Comparison of ENCODE assay signal across 15 mouse cellular contexts in genomic region chr14:124634881-124635280, GRCm38 (mm10). TPM values are rescaled to one million over a fixed set of nuclear protein-coding genes. Genes with fewer than 3 reads are reported as not detected.
DNase-seq lines count a peak whose midpoint lies in the region; ATAC-seq lines count a peak whose summit lies in the region.
"Had no signal": no experiment of that assay in that cellular context is flagged by ENCODE, and none has a peak within 500 bp of the region (broad histone marks: within the 10 kb centered on the region; RNA-seq: fewer than 3 reads in every experiment).

No protein-coding gene starts in this region.

- no peaks in the 10 kb centered on the region for H3K4me1 ChIP-seq in heart, embryonic 12.5 days (replicated peaks)
- no peaks in the 10 kb centered on the region for H3K4me1 ChIP-seq in midbrain, embryonic 14.5 days (ENCODE audit: control insufficient read depth, insufficient read depth, low read length)
- no peaks in the 10 kb centered on the region for H3K4me1 ChIP-seq in midbrain, embryonic 16.5 days (ENCODE audit: control insufficient read depth, insufficient read depth, low read length)
- H3K4me1 ChIP-seq: hindbrain, embryonic 15.5 days; limb, embryonic 13.5 days; lung, embryonic 15.5 days; midbrain, embryonic 12.5 days; stomach, embryonic 15.5 days had no signal

- no peak for ATAC-seq in heart, embryonic 12.5 days (ENCODE audit: insufficient number of reproducible peaks, low FRiP score)
- ATAC-seq in midbrain, embryonic 14.5 days (ENCODE audit: low FRiP score, low TSS enrichment), result no peak
- ATAC-seq in midbrain, embryonic 16.5 days, result no peak
- ATAC-seq: Patski had no signal

- no peak overlapping the region for H3K27ac ChIP-seq in heart, embryonic 12.5 days (ENCODE audit: poor library complexity, severe bottlenecking)
- no peak overlapping the region for H3K27ac ChIP-seq in midbrain, embryonic 14.5 days (replicated peaks; ENCODE audit: low read depth, low read length)
- no peak overlapping the region for H3K27ac ChIP-seq in midbrain, embryonic 16.5 days (ENCODE audit: low read length)
- H3K27ac ChIP-seq: gastrocnemius, adult 2 months; hindbrain, embryonic 15.5 days; limb, embryonic 13.5 days; lung, embryonic 15.5 days; midbrain, embryonic 12.5 days; stomach, embryonic 15.5 days had no signal

- no peak overlapping the region for H3K9ac ChIP-seq in heart, embryonic 12.5 days
- H3K9ac ChIP-seq in midbrain, embryonic 14.5 days (replicated peaks; ENCODE audit: low read length), result no peak overlapping the region
- H3K9ac ChIP-seq in midbrain, embryonic 16.5 days (ENCODE audit: low read depth, low read length), result no peak overlapping the region
- H3K9ac ChIP-seq: hindbrain, embryonic 15.5 days; limb, embryonic 13.5 days; lung, embryonic 15.5 days; midbrain, embryonic 12.5 days; stomach, embryonic 15.5 days had no signal

- H3K9me3 ChIP-seq in heart, embryonic 12.5 days (replicated peaks), result no peaks in the 10 kb centered on the region
- H3K9me3 ChIP-seq in midbrain, embryonic 14.5 days (ENCODE audit: control insufficient read depth, low read length), result no peaks in the 10 kb centered on the region
- no peaks in the 10 kb centered on the region for H3K9me3 ChIP-seq in midbrain, embryonic 16.5 days (replicated peaks; ENCODE audit: control insufficient read depth, low read length, poor library complexity, severe bottlenecking)
- H3K9me3 ChIP-seq: hindbrain, embryonic 15.5 days; limb, embryonic 13.5 days; lung, embryonic 15.5 days; midbrain, embryonic 12.5 days; stomach, embryonic 15.5 days had no signal

- no peaks in the 10 kb centered on the region for H3K27me3 ChIP-seq in heart, embryonic 12.5 days (replicated peaks)
- no peaks in the 10 kb centered on the region for H3K27me3 ChIP-seq in midbrain, embryonic 14.5 days (ENCODE audit: control insufficient read depth, insufficient read depth, low read length)
- H3K27me3 ChIP-seq in midbrain, embryonic 16.5 days (ENCODE audit: control insufficient read depth, insufficient read depth, low read depth, low read length), result no peaks in the 10 kb centered on the region
- H3K27me3 ChIP-seq: CH12.LX; hindbrain, embryonic 15.5 days; limb, embryonic 13.5 days; lung, embryonic 15.5 days; midbrain, embryonic 12.5 days; Patski; stomach, embryonic 15.5 days had no signal

- WGBS in heart, embryonic 12.5 days, result 64% methylated on average over 2 of the region's 2 CpGs
- 55% methylated on average over 2 of the region's 2 CpGs for WGBS in midbrain, embryonic 14.5 days
- WGBS in midbrain, embryonic 16.5 days, result 39% methylated on average over 2 of the region's 2 CpGs

- peak; percentile 6 for DNase-seq in heart, postnatal 4 days
- DNase-seq in midbrain, embryonic 14.5 days, result peak; percentile 9
- peak; percentile 79 to 82 for DNase-seq in cerebellum, postnatal 10 days
- DNase-seq in right cerebral cortex, postnatal 4 days, result peak; percentile 32
- DNase-seq in layer of hippocampus, postnatal 14 days (ENCODE audit: low spot score in 2 of 2), result no peak
- DNase-seq: gastrocnemius, adult 2 months had no signal

- no peak overlapping the region for H3K4me3 ChIP-seq in heart, embryonic 12.5 days
- H3K4me3 ChIP-seq in midbrain, embryonic 14.5 days (replicated peaks; ENCODE audit: low read depth, low read length), result no peak overlapping the region
- H3K4me3 ChIP-seq in midbrain, embryonic 16.5 days (ENCODE audit: low read depth, low read length), result no peak overlapping the region
- H3K4me3 ChIP-seq: gastrocnemius, adult 2 months; hindbrain, embryonic 15.5 days; limb, embryonic 13.5 days; lung, embryonic 15.5 days; midbrain, embryonic 12.5 days; stomach, embryonic 15.5 days had no signal

- H3K36me3 ChIP-seq in heart, embryonic 12.5 days, result no peaks in the 10 kb centered on the region
- H3K36me3 ChIP-seq in midbrain, embryonic 14.5 days (ENCODE audit: control insufficient read depth, insufficient read depth, low read length), result no peaks in the 10 kb centered on the region
- H3K36me3 ChIP-seq in midbrain, embryonic 16.5 days (ENCODE audit: control insufficient read depth, insufficient read depth, low read length), result no peaks in the 10 kb centered on the region
- H3K36me3 ChIP-seq: hindbrain, embryonic 15.5 days; limb, embryonic 13.5 days; lung, embryonic 15.5 days; midbrain, embryonic 12.5 days; stomach, embryonic 15.5 days had no signal

- H3K4me2 ChIP-seq in heart, embryonic 12.5 days, result no peak overlapping the region
- H3K4me2 ChIP-seq in midbrain, embryonic 14.5 days (ENCODE audit: low read length), result no peak overlapping the region
- H3K4me2 ChIP-seq in midbrain, embryonic 16.5 days (ENCODE audit: low read length), result no peak overlapping the region
- H3K4me2 ChIP-seq: hindbrain, embryonic 15.5 days; limb, embryonic 13.5 days; lung, embryonic 15.5 days; midbrain, embryonic 12.5 days; stomach, embryonic 15.5 days had no signal

RNA-seq across cellular contexts. Expression of gene Fgf14, which starts 42.0 kb away (rescaled TPM):
- 1 to 10 TPM; 1.5 to 2.1 TPM for total RNA-seq in heart, postnatal 4 days (2021)
- polyA plus RNA-seq in heart, embryonic 12.5 days (2016; fragmentation: Nextera tagmentation; extraction: Ambion mirVana), result 1.6 TPM in 2 replicates
- polyA plus RNA-seq in midbrain, embryonic 14.5 days (2014; fragmentation: Nextera tagmentation; extraction: Ambion mirVana), result 21.0 and 28.5 TPM in 2 replicates
- 36.5 and 36.8 TPM in 2 replicates for polyA plus RNA-seq in midbrain, embryonic 16.5 days (2015; fragmentation: Nextera tagmentation; extraction: Ambion mirVana)
- 10 to 100 TPM; 30.1 to 35.2 TPM for total RNA-seq in layer of hippocampus, postnatal 14 days (2021)
- total RNA-seq: CH12.LX; gastrocnemius, adult 2 months had no signal
- polyA plus RNA-seq: Patski had no signal

Comparison
In these comparisons a context has a peak if more than half of its experiments do, and no peak if none do; other contexts are left out.
1. DNase-seq: peak in heart, postnatal 4 days (single experiment), midbrain, embryonic 14.5 days (single experiment), cerebellum, postnatal 10 days (2 of 2) and right cerebral cortex, postnatal 4 days (single experiment); none in layer of hippocampus, postnatal 14 days (0 of 2).